In the genomic region with DNA sequence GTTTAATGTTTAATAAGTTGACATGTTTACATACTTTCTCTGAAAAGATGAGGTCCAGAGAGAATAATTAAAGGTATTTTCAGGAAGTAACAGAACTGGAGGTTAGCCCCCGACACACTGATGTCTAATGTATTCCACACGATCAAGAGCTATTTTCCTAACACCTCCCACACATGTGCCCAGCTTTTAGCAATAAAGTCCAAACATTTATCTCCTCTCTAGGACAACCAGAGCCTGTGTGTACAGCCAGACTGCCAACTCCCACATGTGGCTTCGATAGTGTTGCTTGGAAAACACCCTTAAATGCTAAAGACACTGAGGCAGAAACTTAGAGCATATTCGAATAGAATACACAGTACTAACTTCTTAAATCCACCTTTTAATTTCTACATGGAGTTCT, we compare ENCODE assay signal across 25 mouse cellular contexts.
DNase-seq lines count a peak whose midpoint lies in the region; ATAC-seq and TF ChIP-seq lines count a peak whose summit lies in the region.
"Had no signal": no experiment of that assay in that cellular context is flagged by ENCODE, and none has a peak within 500 bp of the region (broad histone marks: within the 10 kb centered on the region; RNA-seq: fewer than 3 reads in every experiment).

No protein-coding gene starts in this region.

- no peaks in the 10 kb centered on the region for H3K36me3 ChIP-seq in kidney, embryonic 16.5 days (ENCODE audit: insufficient read depth, low read length)
- no peaks in the 10 kb centered on the region for H3K36me3 ChIP-seq in kidney, adult 2 months (ENCODE audit: control insufficient read depth, insufficient read depth, low read length)
- H3K36me3 ChIP-seq in midbrain, embryonic 11.5 days (ENCODE audit: control insufficient read depth, insufficient read depth, low read length): no peaks in the 10 kb centered on the region
- no peaks in the 10 kb centered on the region for H3K36me3 ChIP-seq in midbrain, postnatal 0 days (ENCODE audit: insufficient read depth, low read length)
- H3K36me3 ChIP-seq: embryonic facial prominence, embryonic 10.5 days; embryonic facial prominence, embryonic 12.5 days; forebrain, embryonic 15.5 days; G1E had no signal

- peak; percentile 39; the same call in 1 of the 2 replicates for ATAC-seq in kidney, embryonic 16.5 days (ENCODE audit: low FRiP score, low TSS enrichment)
- no peak for ATAC-seq in midbrain, embryonic 11.5 days (ENCODE audit: low FRiP score)
- ATAC-seq in midbrain, postnatal 0 days (ENCODE audit: low FRiP score): no peak
- ATAC-seq: activated CD4-positive, CD25-positive, alpha-beta regulatory T cell, adult 4 months; CD4-positive, CD25-positive, alpha-beta regulatory T cell, adult 4 months; forebrain, embryonic 13.5 days; forebrain, embryonic 15.5 days; Patski had no signal

- no peak for TF ChIP-seq CTCF in kidney, adult 2 months (conservative IDR thresholded peaks at IDR 0.05; ENCODE audit: insufficient read depth, insufficient read length, low read depth, low read length)
- TF ChIP-seq CTCF in midbrain, postnatal 0 days (IDR thresholded peaks at IDR 0.05): no peak

- H3K4me1 ChIP-seq in kidney, embryonic 16.5 days (ENCODE audit: insufficient read depth, low read length): no peaks in the 10 kb centered on the region
- no peaks in the 10 kb centered on the region for H3K4me1 ChIP-seq in kidney, adult 2 months (ENCODE audit: control insufficient read depth, insufficient read depth, low read length)
- H3K4me1 ChIP-seq in midbrain, embryonic 11.5 days (ENCODE audit: control insufficient read depth, insufficient read depth, low read length): no peaks in the 10 kb centered on the region
- H3K4me1 ChIP-seq in midbrain, postnatal 0 days (ENCODE audit: insufficient read depth, low read length): no peaks in the 10 kb centered on the region
- H3K4me1 ChIP-seq: embryonic facial prominence, embryonic 10.5 days; embryonic facial prominence, embryonic 12.5 days; forebrain, embryonic 13.5 days; forebrain, embryonic 15.5 days had no signal

- no peak overlapping the region for H3K4me2 ChIP-seq in kidney, embryonic 16.5 days (replicated peaks; ENCODE audit: low read depth, low read length)
- H3K4me2 ChIP-seq in midbrain, embryonic 11.5 days: no peak overlapping the region
- H3K4me2 ChIP-seq in midbrain, postnatal 0 days (ENCODE audit: low read depth, low read length, poor library complexity, severe bottlenecking): no peak overlapping the region
- H3K4me2 ChIP-seq: embryonic facial prominence, embryonic 12.5 days; forebrain, embryonic 13.5 days; forebrain, embryonic 15.5 days had no signal

- WGBS in kidney, embryonic 16.5 days: 27% methylated on average over 4 of the region's 4 CpGs
- WGBS in kidney, adult 2 months: 26% methylated on average over 4 of the region's 4 CpGs
- 80% methylated on average over 4 of the region's 4 CpGs for WGBS in midbrain, embryonic 11.5 days
- 85% methylated on average over 4 of the region's 4 CpGs for WGBS in midbrain, postnatal 0 days

- DNase-seq in embryo, embryonic 10.5 days (ENCODE audit: low spot score): peak; percentile 6
- DNase-seq in embryo, embryonic 10 days (ENCODE audit: low spot score): no peak
- no peak for DNase-seq in kidney, adult 2 months
- DNase-seq in midbrain, embryonic 11.5 days (ENCODE audit: low spot score, missing footprints): peak; percentile 53
- no peak for DNase-seq in midbrain, postnatal 0 days (ENCODE audit: low spot score)
- DNase-seq in forelimb bud, embryonic 11.5 days (ENCODE audit: low read depth, low spot score): peak; percentile 23
- DNase-seq: adrenal gland, adult 8-10 months; adrenal gland, postnatal 14 days; adrenal gland, postnatal 36 days; B cell, adult 2 months; cerebellum, adult 11-12 months; cerebellum, adult 2 months; cerebellum, adult 9-10 months; cerebellum, postnatal 10 days; cerebellum, postnatal 25 days had no signal

- H3K9me3 ChIP-seq in kidney, embryonic 16.5 days (ENCODE audit: low read length): peaks cover 4% of the 10 kb centered on the region; the same call in 1 of the 2 replicates
- H3K9me3 ChIP-seq in midbrain, embryonic 11.5 days (ENCODE audit: control insufficient read depth, low read length): no peaks in the 10 kb centered on the region
- no peaks in the 10 kb centered on the region for H3K9me3 ChIP-seq in midbrain, postnatal 0 days (ENCODE audit: low read length)
- H3K9me3 ChIP-seq: embryonic facial prominence, embryonic 10.5 days; embryonic facial prominence, embryonic 12.5 days; forebrain, embryonic 13.5 days; forebrain, embryonic 15.5 days had no signal

- no peak for TF ChIP-seq POLR2A in kidney, adult 2 months (IDR thresholded peaks at IDR 0.05; ENCODE audit: low read depth, low read length)

- no peak overlapping the region for H3K4me3 ChIP-seq in kidney, embryonic 16.5 days (ENCODE audit: low read length)
- H3K4me3 ChIP-seq in kidney, adult 2 months (ENCODE audit: insufficient read depth, low read depth, low read length): no peak overlapping the region
- no peak overlapping the region for H3K4me3 ChIP-seq in midbrain, embryonic 11.5 days (ENCODE audit: low read depth, low read length)
- H3K4me3 ChIP-seq in midbrain, postnatal 0 days (ENCODE audit: low read depth, low read length): no peak overlapping the region
- H3K4me3 ChIP-seq: embryonic facial prominence, embryonic 10.5 days; embryonic facial prominence, embryonic 12.5 days; forebrain, embryonic 13.5 days; forebrain, embryonic 15.5 days had no signal

- no peak overlapping the region for H3K27ac ChIP-seq in kidney, embryonic 16.5 days (ENCODE audit: low read length)
- no peak overlapping the region for H3K27ac ChIP-seq in kidney, adult 2 months (ENCODE audit: insufficient read depth, low read depth, low read length)
- H3K27ac ChIP-seq in midbrain, embryonic 11.5 days (ENCODE audit: low read depth, low read length): no peak overlapping the region
- no peak overlapping the region for H3K27ac ChIP-seq in midbrain, postnatal 0 days (ENCODE audit: low read depth, low read length)
- H3K27ac ChIP-seq: embryonic facial prominence, embryonic 10.5 days; embryonic facial prominence, embryonic 12.5 days; forebrain, embryonic 13.5 days; forebrain, embryonic 15.5 days had no signal

- H3K9ac ChIP-seq in kidney, embryonic 16.5 days (replicated peaks; ENCODE audit: low read length): no peak overlapping the region
- H3K9ac ChIP-seq in midbrain, embryonic 11.5 days (ENCODE audit: low read length): no peak overlapping the region
- H3K9ac ChIP-seq in midbrain, postnatal 0 days (replicated peaks; ENCODE audit: low read length, poor library complexity, severe bottlenecking): no peak overlapping the region
- H3K9ac ChIP-seq: embryonic facial prominence, embryonic 12.5 days; forebrain, embryonic 13.5 days; forebrain, embryonic 15.5 days had no signal

- H3K27me3 ChIP-seq in kidney, embryonic 16.5 days (ENCODE audit: insufficient read depth, low read length): no peaks in the 10 kb centered on the region
- H3K27me3 ChIP-seq in kidney, adult 2 months (replicated peaks; ENCODE audit: control insufficient read depth, insufficient read depth, low read length): no peaks in the 10 kb centered on the region
- H3K27me3 ChIP-seq in midbrain, embryonic 11.5 days (ENCODE audit: control insufficient read depth, insufficient read depth, low read length): no peaks in the 10 kb centered on the region
- H3K27me3 ChIP-seq in midbrain, postnatal 0 days (ENCODE audit: insufficient read depth, low read length): no peaks in the 10 kb centered on the region
- H3K27me3 ChIP-seq: CH12.LX; embryonic facial prominence, embryonic 12.5 days; forebrain, embryonic 13.5 days; forebrain, embryonic 15.5 days had no signal

Comparison
In these comparisons a context has a peak if more than half of its experiments do, and no peak if none do; other contexts are left out.
1. DNase-seq: peak in embryo, embryonic 10.5 days (single experiment), midbrain, embryonic 11.5 days (single experiment) and forelimb bud, embryonic 11.5 days (single experiment); none in embryo, embryonic 10 days (single experiment), kidney, adult 2 months (single experiment) and midbrain, postnatal 0 days (single experiment).